Mouse (Mus musculus): ENCODE data around the gene Cacna2d3. TPM values are rescaled to one million over a fixed set of nuclear protein-coding genes. Genes with fewer than 3 reads are reported as not detected.

The Cacna2d3 gene
- total RNA-seq, 4 experiments from 2014 or later = 0.50 to 1.2 (median 0.91) TPM

GRCm38 (mm10) chr14:29643217-29643616 is 78.4 kb downstream of the Cacna2d3 start:
- DNase-seq (ENCODE audit: low spot score) = no peak

GRCm38 (mm10) chr14:29639266-29639665 is 82.4 kb downstream of the Cacna2d3 start:
- DNase-seq (ENCODE audit: low spot score) = no peak

GRCm38 (mm10) chr14:29628213-29628612 is 93.5 kb downstream of the Cacna2d3 start:
- no peak for DNase-seq (ENCODE audit: low spot score)

- DNase-seq (ENCODE audit: low spot score) = no peak
Observed at GRCm38 (mm10) chr14:29612436-29612835, 109.2 kb downstream of the Cacna2d3 start.

- no peak for DNase-seq (ENCODE audit: low spot score)
Observed at GRCm38 (mm10) chr14:29608761-29609160, 112.9 kb downstream of the Cacna2d3 start.

- no peak for DNase-seq (ENCODE audit: low spot score)
Observed at GRCm38 (mm10) chr14:29599428-29599827, 122.2 kb downstream of the Cacna2d3 start.

GRCm38 (mm10) chr14:29592896-29593295 is 128.8 kb downstream of the Cacna2d3 start:
- no peak for DNase-seq (ENCODE audit: low spot score)

- no peak for DNase-seq (ENCODE audit: low spot score)
Observed at GRCm38 (mm10) chr14:29589628-29590027, 132.0 kb downstream of the Cacna2d3 start.

GRCm38 (mm10) chr14:29581961-29582360 is 139.7 kb downstream of the Cacna2d3 start:
- DNase-seq (ENCODE audit: low spot score) = no peak

- no peak for DNase-seq (ENCODE audit: low spot score)
Observed at GRCm38 (mm10) chr14:29577786-29578185, 143.9 kb downstream of the Cacna2d3 start.

GRCm38 (mm10) chr14:29575551-29575950 is 146.1 kb downstream of the Cacna2d3 start:
- no peak for DNase-seq (ENCODE audit: low spot score)

- DNase-seq (ENCODE audit: low spot score) = no peak
Observed at GRCm38 (mm10) chr14:29562704-29563103, 159.0 kb downstream of the Cacna2d3 start.

GRCm38 (mm10) chr14:29561122-29561834 is 160.4 kb downstream of the Cacna2d3 start:
- DNase-seq (ENCODE audit: low spot score) = no peak

- no peak for DNase-seq (ENCODE audit: low spot score)
Observed at GRCm38 (mm10) chr14:29558440-29558839, 163.2 kb downstream of the Cacna2d3 start.

- DNase-seq (ENCODE audit: low spot score) = no peak
Observed at GRCm38 (mm10) chr14:29556152-29556551, 165.5 kb downstream of the Cacna2d3 start.

GRCm38 (mm10) chr14:29552471-29552870 is 169.2 kb downstream of the Cacna2d3 start:
- no peak for DNase-seq (ENCODE audit: low spot score)

GRCm38 (mm10) chr14:29548646-29549045 is 173.0 kb downstream of the Cacna2d3 start:
- DNase-seq (ENCODE audit: low spot score) = no peak

GRCm38 (mm10) chr14:29530516-29530915 is 191.1 kb downstream of the Cacna2d3 start:
- no peak for DNase-seq (ENCODE audit: low spot score)

GRCm38 (mm10) chr14:29528696-29529095 is 193.0 kb downstream of the Cacna2d3 start:
- DNase-seq (ENCODE audit: low spot score) = no peak

- DNase-seq (ENCODE audit: low spot score) = no peak
Observed at GRCm38 (mm10) chr14:29519751-29520669, 201.7 kb downstream of the Cacna2d3 start.

- DNase-seq (ENCODE audit: low spot score) = no peak
Observed at GRCm38 (mm10) chr14:29502667-29503066, 219.0 kb downstream of the Cacna2d3 start.

- no peak for DNase-seq (ENCODE audit: low spot score)
Observed at GRCm38 (mm10) chr14:29498546-29499290, 222.9 kb downstream of the Cacna2d3 start.

Measured in heart, adult 8-10 months (tissue).